Mouse (Mus musculus): ENCODE measurements at regions not wholly inside any gene's neighbourhood (a gene's known extent, or its start where the extent isn't known, plus 50 kb on each side); places are given as distances from the start of the nearest gene placed in this dataset.

DNA sequence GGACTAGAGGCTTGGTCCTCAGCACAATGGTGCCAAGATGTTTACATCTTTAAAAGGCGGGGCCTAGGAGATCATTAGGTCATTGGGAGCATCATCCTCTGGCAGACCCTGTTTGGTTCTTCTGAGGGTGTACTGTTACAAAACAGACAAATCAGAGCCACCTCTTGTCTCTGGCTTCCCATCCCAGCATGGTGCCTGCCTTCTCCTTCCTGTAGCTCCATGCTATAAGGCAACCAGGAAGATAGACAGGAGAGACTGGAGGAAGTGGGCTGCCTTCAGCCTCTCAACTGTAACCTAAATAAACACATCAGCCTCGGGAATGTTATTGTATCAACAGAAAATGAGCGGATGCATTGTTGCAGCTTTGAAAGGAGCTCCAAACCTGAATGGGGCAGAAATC, 529.8 kb upstream of the Gm765 start:
- intact Hi-C loops (cut with DNase I): no loop called here

DNA sequence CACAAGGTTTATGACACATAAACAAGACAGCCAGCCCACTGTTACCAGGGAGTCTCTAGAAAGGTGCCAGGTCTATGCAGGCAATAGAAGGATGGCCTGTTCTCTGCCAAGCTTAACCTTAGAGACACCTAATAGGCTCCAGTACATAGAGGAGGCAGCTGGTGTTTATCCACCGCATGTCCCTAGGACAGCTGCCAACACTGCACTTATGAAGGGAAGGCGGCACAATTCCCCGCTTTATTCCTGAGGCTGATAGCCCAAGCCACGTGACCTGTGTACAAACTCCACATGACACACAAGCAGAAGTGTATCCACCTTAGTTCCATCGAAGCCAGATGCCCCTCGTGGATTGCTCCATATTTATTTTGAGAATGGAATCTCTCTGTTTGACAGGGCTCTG, 527.2 kb upstream of the Gm765 start:
- intact Hi-C loops (cut with DNase I): no loop called here
- DNase-seq (ENCODE audit: low spot score in 2 of 2): peak in 1 of 2 experiments; percentile 24

More for the DNA sequence above, 529.8 kb upstream of the Gm765 start:
- no peak for DNase-seq (ENCODE audit: low spot score in 2 of 2)

DNA sequence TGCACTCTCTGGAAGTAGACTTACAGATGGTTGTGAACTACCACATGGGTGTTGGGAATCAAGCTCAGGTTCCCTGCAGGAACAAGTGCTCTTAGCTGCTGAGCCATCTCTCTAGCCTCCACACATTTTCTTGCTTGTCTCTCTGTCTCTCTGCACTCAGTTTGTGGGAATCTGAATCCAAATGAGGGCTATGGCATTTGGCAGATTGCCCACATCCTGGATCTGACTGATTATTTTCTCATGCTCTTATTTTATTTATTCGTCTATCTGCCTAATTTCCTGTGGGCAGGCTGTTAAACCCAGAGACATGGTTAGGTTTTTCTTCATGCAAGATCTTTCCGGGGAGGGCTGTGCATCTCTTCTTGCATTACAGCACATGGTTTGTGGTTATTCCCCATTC, 521.8 kb upstream of the Gm765 start:
- intact Hi-C loops (cut with DNase I): no loop called here
- no peak for DNase-seq (ENCODE audit: low spot score in 2 of 2)

DNA sequence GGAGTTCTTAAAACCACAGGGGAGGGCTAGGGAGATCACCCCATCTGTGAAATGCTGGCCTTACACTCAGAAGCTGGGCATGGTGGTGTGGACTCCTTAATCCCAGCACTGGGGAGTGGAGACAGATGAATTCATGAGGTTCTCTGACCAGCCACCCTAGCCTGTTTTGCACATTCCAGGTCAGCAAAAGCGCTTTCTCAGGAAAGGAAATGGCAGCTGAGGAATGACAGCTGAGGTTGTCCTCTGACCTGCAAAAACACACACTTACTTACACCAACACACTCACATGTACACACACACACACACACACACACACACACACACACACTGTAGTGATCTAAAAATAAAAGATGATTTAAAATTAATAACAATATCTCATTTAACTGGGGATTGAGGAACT, 513.4 kb upstream of the Gm765 start:
- no peak for DNase-seq (ENCODE audit: low spot score in 2 of 2)
- intact Hi-C loops (cut with DNase I): no loop called here

DNA sequence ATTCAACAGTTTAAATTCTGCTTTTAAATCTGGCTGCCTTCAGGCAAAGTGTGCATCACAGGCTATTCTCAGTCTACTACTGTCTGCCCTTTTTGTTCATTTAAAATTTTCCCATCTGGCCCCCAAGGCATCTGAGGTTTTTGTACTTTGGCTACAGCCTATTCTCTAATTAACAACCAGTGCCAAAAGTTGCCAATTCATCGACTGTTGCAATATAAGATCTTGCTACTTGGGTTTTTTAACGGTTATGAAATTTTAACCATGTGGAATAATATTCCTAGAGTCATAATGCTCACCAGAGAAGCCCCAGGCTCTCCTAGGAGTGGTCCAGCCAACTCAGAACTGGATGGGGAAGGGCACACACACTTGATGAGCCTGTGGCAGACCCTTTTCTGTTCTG, 508.4 kb upstream of the Gm765 start:
- no peak for DNase-seq (ENCODE audit: low spot score in 2 of 2)
- intact Hi-C loops (cut with DNase I): no loop called here

DNA sequence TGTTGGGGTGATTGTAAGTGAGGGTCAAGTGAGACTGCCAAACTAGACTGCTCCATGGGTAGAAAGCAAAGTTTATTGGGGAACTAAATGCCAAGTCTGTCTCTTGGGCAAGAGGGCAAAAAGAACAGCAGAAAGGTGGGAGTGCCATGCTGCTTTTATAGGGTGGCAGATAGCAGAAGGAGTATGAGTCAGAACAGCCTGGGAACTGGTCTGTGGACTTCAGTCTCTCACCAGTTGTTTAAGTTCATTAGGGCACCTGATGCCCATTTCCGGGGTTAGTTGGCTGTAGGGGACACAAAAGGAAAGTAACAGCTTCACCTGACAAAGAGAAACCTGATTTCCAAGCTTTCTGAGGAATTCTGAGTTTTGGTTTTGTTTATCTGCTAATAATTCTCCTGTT, 506.3 kb upstream of the Gm765 start:
- intact Hi-C loops (cut with DNase I): no loop called here
- no peak for DNase-seq (ENCODE audit: low spot score in 2 of 2)

DNA sequence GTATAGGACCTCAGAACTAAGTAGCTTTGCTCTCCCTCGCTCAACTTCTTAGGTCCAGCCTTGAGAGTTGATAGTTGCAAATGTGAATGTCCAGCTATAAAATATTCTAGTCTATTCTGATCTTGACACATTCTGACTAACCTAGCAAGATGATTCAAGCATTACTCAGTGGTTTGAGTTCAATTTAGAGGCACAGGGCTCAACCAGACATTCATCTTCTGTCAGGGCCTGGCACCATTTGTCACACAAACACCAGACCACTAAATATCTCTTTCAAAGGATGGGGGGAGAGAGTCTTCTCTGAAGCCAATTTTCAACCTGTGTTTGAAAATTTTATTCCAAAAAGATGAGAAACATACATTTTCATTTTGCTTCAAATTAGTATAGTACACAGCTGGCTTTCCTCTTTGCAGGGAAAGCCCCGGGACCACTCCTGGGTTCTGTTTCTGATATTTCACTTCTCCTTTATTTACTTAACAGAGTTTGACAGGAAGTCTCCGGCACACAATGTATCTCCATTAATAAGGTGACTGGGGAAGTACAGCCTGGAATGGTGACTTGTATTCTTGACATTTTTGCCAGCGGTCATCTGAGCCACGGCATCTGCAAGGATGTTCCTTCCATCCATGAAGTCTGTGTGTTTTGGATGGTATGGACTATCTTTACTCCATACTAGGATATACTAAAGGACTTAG, 503.6 kb upstream of the Gm765 start:
- intact Hi-C loops (cut with DNase I): no loop called here
- DNase-seq (ENCODE audit: low spot score in 2 of 2): no peak

DNA sequence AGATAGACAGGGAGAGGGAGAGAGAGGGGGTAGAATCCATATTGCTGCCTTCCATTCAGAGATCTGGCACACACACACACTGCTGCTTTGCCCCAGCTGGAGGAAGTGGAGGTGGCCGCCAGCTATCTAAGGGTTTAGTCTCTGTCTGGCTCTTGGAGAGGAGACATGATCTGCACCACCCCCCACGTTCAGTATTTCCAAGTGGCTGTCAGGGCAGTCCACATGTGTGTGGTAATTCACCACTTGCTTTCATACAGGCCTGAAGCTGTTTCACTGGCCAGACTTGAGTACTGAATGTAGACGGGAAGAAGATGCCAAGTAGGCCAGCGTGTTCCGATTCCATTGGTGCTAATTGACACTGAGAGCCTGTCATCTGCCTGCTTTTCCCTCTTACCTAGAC, 501.0 kb upstream of the Gm765 start:
- DNase-seq (ENCODE audit: low spot score in 2 of 2): peak in 1 of 2 experiments; percentile 8
- intact Hi-C loops (cut with DNase I): no loop called here

DNA sequence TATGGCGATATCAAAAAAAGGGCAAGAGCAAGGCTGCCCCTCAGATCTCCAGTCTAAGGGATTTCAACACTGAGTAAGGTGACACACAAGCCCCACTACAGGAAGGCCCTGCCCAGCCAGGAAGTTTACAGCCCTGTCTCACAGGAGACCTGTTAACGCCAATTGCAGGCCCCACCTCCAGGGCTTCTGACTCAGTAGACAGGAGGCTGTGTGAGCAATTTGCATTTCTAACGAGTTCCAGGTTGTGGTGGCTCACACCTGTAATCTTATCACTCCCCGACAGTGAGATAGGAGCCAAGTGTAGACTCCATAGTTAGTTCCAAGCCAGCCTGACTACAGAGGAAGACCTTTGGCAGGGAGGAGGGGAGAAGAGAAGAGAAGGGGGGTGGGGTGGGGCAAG, 500.4 kb upstream of the Gm765 start:
- intact Hi-C loops (cut with DNase I): no loop called here
- no peak for DNase-seq (ENCODE audit: low spot score in 2 of 2)

DNA sequence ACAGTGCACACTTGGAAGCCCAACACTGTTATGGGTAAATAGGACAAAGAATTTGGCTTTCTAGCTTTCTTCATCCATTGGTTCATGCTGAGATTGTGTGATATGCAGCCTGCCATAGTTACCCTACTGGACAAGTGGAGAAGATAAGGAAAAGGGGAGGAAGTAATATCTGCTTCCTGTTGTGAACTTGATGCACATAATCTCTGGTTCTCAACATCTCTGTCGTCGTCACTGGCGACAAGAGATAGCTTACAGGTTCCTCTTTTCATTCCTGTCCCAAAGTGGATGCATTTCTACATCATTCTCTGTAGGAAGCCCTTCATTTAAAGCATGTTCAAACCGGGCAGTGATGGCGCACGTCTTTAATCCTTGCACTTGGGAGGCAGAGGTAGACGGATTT, 491.4 kb upstream of the Gm765 start:
- intact Hi-C loops (cut with DNase I): no loop called here
- no peak for DNase-seq (ENCODE audit: low spot score in 2 of 2)

DNA sequence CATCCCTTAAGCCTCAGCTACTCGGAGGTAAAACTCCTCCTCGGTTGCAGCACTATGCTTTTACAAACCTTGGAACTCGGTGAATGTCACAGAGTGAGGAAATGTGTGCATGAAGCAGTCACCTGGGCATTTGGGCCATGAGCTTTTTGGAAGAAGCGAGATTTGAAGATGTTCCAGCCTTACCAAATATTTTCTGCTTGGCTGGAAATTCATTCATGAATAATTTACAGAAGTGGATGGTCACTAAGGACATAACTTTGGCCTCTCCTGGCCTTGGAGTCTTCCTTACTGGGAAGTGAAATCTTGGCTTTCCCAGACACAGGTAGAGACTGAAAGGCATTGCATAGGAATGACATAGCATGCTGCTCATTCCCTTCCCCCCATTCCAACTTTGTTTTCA, 487.6 kb upstream of the Gm765 start:
- no peak for DNase-seq (ENCODE audit: low spot score in 2 of 2)
- intact Hi-C loops (cut with DNase I): no loop called here

DNA sequence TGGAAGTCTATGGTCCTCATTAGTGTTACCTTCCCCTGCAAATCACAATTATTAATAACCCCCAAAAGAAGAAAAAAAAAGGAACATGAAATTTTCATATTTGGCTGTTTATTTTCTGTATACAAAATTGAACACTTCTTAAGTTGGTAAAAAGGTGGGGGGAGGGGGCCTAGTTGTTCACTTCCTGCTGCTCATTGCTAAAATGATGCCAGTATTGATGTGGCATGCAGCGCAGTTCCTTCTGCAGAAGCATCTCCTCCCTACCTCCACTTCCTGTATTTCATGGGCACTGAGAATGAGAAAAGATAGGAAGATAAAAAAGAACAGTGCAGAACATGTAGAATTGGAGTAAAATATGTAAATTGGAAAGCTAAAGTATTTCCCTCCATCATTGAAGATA, 465.5 kb upstream of the Gm765 start:
- intact Hi-C loops (cut with DNase I): no loop called here

DNA sequence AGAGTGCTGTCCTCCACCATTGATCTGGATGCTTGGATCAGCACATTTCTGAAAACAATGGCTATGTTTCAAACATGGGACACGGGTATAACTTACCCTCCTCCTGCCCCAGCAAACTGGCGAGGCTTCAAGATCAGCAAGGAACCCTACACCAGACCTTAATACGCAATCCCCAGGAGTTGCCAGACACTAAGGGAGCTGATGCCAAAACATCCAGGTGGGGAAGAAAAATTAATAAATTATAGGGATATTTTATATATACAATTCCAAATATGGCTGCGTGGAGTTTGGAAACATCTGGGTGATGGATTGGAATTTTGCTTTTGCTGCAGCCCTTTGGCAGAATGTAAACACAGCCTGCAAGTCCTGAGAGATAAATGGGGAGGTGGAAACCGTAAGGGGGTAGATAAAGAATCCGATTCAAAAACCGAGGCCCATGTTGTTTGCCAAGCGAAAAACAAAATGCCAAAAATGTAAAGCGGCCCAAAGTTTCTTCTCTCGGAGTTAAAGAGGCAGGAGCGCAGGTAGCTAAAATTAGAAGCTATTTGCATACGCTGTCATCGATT, 460.9 kb upstream of the Gm765 start:
- intact Hi-C loops (cut with DNase I): no loop called here
- no peak for DNase-seq (ENCODE audit: low spot score in 2 of 2)

More for the DNA sequence above, 465.5 kb upstream of the Gm765 start:
- no peak for DNase-seq (ENCODE audit: low spot score in 2 of 2)

DNA sequence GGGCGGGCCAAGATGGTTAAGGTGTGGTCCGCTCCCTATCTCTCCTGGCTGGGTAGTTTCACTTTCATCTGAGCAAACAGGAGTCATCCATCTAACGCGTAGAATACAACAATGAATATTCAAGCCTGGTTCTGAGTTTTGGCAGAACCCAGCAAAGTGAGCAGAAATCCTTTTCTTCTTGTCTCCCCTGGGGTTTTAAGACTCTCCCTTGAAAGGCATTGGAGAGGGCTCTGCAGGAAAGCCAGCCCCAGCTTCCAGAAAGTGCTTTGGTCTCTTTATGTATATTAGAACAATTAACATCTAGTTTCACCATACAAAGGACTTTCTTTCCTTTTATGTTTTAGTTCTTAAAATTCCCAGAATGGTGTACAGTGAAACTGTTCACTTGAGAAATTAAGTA, 458.5 kb upstream of the Gm765 start:
- intact Hi-C loops (cut with DNase I): no loop called here
- DNase-seq (ENCODE audit: low spot score in 2 of 2): no peak

DNA sequence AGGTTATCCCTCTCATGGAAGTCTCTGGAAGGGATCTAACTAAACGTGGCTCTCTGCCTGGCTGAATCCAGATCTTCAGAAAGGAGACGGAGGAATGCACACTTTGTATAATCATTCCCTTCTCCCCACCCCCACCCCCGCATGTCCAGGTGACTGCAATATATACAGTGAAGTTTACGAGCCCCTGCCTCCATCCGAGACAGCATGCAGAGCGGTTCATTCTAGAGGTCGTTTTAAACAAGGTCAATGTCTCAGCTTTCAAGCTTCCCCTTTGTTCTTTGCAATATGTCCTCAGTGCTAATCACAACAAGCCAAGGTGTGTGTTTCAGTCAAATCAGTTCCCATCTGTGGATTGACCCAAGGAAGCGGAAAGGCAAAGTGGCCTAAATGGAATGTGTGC, 457.5 kb upstream of the Gm765 start:
- no peak for DNase-seq (ENCODE audit: low spot score in 2 of 2)
- intact Hi-C loops (cut with DNase I): no loop called here

DNA sequence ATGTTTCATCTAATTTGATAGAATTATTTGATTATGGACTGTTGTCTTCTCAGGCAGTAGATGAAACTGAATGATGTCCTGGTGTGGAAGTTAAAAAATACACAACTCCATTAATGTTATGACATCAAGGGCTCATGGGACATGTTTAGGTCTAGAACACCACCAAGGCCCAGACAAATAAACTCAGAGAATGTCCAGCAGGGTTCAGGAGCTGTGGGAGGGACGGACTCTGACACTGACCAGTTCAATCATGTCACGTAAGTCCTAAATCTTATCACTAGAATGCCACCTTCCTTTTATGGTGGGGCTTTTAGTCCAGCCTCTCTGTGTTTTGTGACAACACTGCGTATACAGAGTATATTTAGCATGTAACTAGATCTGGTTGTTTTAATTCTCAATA, 455.2 kb upstream of the Gm765 start:
- intact Hi-C loops (cut with DNase I): no loop called here
- no peak for DNase-seq (ENCODE audit: low spot score in 2 of 2)

DNA sequence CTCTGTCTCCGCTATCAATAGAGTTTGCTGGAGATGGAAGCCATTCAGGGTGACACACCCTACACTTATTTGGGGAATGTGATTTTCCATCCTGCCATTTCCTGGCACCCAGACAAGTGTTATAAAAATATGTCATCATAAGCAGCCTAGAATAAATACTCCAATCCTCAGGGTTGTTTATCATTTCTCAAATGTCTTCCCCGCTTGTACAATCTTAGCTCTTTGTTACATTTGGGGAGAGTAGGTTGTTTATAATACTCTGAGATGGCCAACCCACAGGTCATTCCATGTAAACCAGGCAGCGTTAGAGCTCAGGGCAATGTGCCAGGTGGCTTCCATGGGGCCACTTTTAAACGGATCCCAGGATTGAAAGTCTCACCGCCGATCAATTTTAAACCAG, 454.8 kb upstream of the Gm765 start:
- intact Hi-C loops (cut with DNase I): no loop called here
- peak in 1 of 2 experiments; percentile 9 for DNase-seq (ENCODE audit: low spot score in 2 of 2)

DNA sequence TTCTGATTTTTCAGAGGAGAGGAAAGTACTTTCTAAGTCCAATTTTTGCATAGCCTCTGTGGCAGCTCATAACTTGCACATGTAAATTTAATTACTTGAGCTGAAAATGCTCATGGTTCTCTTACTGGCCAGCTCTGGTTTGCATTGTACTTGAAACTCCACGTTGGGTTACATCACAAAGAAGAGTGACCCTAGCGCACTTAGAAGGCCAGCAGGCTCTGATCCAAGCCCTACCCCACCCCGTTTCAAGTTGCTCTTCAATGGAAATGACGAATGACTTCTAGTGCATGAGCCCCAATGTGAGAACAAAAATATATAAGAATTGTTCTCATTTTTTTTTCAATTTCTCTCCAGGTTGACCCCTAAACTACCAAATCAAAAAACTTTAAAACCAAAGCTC, 454.1 kb upstream of the Gm765 start:
- DNase-seq (ENCODE audit: low spot score in 2 of 2): no peak
- intact Hi-C loops (cut with DNase I): no loop called here

DNA sequence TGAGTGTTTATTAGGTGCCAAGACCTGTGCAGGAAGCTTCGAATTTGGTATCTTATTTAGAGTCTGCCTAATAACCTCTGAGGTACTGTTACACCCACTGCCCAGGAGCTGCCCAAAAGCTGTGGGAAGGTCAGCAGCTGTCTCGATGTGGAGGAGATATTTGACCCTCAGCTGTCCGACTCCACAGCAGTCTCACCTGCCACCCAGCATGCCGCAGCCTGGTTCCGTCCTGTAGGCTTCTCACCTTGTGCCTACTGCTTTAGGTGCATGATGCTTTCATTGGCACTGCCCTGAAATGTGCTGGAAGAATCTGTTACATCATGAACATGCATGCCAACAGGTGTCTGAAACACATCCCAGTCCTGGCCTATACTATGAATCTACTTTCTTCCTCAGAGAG, 444.9 kb upstream of the Gm765 start:
- intact Hi-C loops (cut with DNase I): no loop called here
- no peak for DNase-seq (ENCODE audit: low spot score in 2 of 2)

DNA sequence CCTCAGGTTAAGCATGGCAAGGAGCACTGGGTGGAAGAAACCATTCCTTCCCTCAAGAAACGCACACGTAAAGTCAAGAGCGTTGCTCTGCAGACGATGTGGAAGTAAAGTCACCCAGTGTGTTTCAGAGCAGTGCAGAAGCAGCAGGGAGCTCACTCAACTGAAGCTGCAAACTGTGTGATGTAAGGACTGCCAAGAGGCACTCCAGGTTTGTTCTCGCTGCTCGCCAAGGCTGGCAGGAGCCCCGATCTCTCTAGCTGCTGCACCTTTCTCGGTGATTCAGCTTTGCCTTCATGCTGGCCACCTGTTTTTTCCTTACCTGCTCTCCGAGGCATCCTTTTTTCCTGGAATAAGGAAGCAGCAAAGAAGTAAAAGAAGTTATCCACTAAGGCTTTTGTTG, 439.5 kb upstream of the Gm765 start:
- no peak for DNase-seq (ENCODE audit: low spot score in 2 of 2)
- intact Hi-C loops (cut with DNase I): no loop called here

DNA sequence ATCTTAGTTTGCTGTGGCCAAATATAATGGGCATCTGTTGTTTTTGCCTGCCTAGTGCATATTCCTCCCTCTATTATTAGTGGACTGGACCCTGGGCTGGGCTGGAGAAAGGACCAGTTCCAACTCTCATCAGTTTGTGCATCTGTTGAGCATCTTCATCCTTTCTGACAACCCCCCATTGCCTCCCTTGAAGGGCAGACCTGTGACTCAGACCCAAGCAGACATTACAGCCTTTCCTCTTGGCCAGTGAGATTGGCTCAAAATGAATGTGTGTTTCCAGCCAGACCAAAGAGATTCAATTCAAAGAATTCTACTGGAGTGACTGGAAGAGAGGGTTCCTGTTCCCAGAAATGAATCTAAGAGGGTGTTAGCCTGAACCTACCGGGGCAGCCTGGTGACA, 433.2 kb upstream of the Gm765 start:
- intact Hi-C loops (cut with DNase I): no loop called here
- no peak for DNase-seq (ENCODE audit: low spot score in 2 of 2)

DNA sequence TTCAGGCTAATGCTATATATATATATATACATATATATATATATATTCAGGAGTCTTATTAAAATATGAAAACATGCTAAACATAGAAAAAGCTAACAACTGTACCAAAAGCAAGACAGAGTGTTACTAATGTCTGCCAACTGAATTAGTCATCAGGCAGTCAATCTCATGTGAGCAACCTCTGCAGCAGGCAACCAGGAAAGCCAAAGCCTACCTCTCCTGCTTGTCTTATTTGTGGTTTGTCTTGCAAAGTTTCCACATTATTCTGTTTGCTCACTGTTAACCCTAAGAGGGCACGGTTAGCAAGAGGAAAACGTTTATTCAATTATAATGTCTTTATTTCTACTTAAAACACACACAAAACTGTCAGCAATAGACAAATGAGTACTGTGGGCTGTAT, 427.4 kb upstream of the Gm765 start:
- DNase-seq (ENCODE audit: low spot score in 2 of 2): peak in 1 of 2 experiments; percentile 53
- intact Hi-C loops (cut with DNase I): no loop called here

All from left cerebral cortex, postnatal 25 days (tissue).